Mouse (Mus musculus) heart, postnatal 14 days (tissue): ENCODE measurements around the gene Vmn1r205. TPM values are rescaled to one million over a fixed set of nuclear protein-coding genes. Genes with fewer than 3 reads are reported as not detected.
"Not testable (repeated sequence)": the region's sequence is repeated elsewhere in the genome, so short reads cannot be mapped to it uniquely, and the experiment has no call there.

Experiments used
- DNase-seq, 2 experiments: peaks; one replicate each; pipeline ENCODE4 v3.0.0; 2021 to 2022
- intact Hi-C: fragments of 180-260 bp; cut with DNase I; formaldehyde crosslinking; loops from one replicate; pipeline ENCODE4 v1.15.1; 2025
- long read RNA-seq, 2 experiments: library from polyadenylated mRNA; stranded (forward); transcript quantifications; one replicate each; pipeline ENCODE4 v2.0.0; 2021
- total RNA-seq, 2 experiments: library from RNA; stranded (reverse); gene quantifications; 2 replicates each; pipeline ENCODE4 v1.2.3; 2021

Vmn1r205 gene
- not detected for total RNA-seq
- long read RNA-seq, experiment 1, result 0 reads
- long read RNA-seq, experiment 2, result 0 reads

- DNase-seq, result no peak
- intact Hi-C loops, result no loop called here
These were observed at the start of gene Vmn1r205 for GRCm38 (mm10) chr13:22592900-22593299. TSS of gene Vmn1r205 (minus strand) at chr13:22593000.

DNA sequence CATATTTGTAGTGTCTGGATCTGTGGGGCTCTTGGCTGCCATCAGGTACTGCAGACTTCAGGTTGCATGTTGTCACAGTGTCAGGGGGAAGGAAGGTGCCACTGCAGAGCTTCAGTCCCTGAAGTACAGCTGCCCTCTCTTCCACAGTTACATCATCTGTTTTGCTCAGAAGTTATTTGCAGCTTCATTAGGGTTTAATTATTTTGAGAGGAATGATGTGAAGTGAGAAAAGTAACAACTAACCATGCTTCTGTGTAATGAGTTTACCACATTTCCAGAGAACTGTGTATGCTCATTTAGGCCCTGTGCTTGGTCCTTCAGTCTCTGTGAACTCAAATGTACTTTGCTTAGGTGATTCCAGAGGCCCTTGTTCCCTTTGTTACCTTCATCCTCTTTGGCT lies 31.4 kb upstream of the Vmn1r205 start, which contains the start of gene Vmn1r206:
Gene Vmn1r206, minus strand, starts transcription at position 101 of the 400 bp plus-strand sequence.
- intact Hi-C loops, result not testable (repeated sequence)

DNA sequence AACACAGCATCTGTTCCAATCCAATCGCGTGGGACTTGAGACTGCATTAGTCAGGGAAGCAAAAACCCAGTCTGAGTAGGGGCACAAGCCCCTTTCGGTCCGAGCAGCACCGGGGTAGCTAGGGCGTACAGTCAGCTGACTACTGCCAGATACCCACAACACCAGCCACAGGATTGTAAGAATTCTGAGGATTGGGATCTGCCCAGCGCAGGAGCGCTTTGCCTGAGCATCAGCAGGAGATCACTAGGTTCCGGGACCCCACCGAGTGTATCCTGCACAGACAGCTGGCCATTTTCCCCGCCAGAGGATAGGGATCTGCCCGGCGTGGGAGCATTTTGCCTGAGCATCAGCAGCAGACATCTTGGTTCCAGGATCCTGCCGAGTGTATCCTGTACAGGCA lies 9.5 kb downstream of the Vmn1r205 start:
- intact Hi-C loops, DNase-seq: not testable (repeated sequence)

More for the DNA sequence above, 31.4 kb upstream of the Vmn1r205 start, which contains the start of gene Vmn1r206:
- not testable (repeated sequence) for DNase-seq

DNA sequence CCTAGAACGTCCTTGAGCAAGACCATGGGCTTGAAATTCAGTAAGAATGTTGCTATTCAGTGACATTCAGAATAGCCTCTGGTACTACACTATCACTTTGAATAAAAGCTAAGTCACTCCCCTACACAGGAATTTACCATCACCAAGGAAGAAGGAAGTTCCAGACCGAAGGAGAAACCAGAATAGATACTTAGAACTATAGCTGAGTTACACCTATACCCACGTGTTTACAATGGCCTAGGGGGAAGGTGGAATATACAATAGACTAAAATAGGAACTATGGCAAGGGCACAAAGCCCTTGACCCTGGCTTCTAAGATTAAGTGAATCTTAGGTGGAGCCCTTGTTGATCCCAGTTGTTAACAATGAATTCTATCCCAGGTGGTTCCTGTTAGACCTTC lies 17.9 kb downstream of the Vmn1r205 start:
- DNase-seq, intact Hi-C loops: not testable (repeated sequence)

DNA sequence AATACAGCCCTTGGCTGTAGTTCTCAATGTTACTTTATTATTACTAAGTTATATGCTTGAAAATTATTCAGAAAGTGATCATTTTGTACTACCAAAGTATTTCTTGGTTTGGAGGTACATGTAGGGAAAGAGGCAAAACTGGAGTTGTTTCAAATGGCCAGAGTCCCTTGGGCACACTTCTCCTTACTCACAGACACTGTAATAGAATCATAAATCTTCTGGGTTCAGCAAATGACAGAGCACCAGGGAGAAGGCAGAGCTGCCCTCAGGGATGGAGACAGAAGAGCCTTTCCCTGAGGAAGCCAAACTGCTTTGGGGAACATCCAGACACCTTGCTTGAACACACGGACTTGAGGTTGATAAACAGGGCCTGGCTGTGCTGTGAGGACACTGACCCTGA lies 39.9 kb downstream of the Vmn1r205 start, which contains the start of gene Vmn1r204:
Gene Vmn1r204, plus strand, starts transcription at position 301 of the 400 bp plus-strand sequence.
- intact Hi-C loops, DNase-seq: not testable (repeated sequence)

Other genes with a start within 250 kb of the Vmn1r205 start
- not detected for gene Vmn1r198, start 242.6 kb downstream of the Vmn1r205 start, total RNA-seq
- gene Vmn1r199, start 213.2 kb downstream of the Vmn1r205 start, total RNA-seq, result not detected
- not detected for gene Vmn1r200, start 202.6 kb downstream of the Vmn1r205 start, total RNA-seq
- gene Vmn1r201, start 121.1 kb downstream of the Vmn1r205 start, total RNA-seq, result not detected
- gene Vmn1r202, start 87.6 kb downstream of the Vmn1r205 start, total RNA-seq, result under 1 TPM in 1 of 2 experiments, not detected in 1; 0.05 TPM
- not detected for gene Vmn1r203, start 74.9 kb downstream of the Vmn1r205 start, total RNA-seq
- gene Vmn1r204, start 39.8 kb downstream of the Vmn1r205 start, total RNA-seq, result not detected
- gene Vmn1r206, start 31.3 kb upstream of the Vmn1r205 start, total RNA-seq, result not detected
- gene Vmn1r207-ps, start 136.6 kb upstream of the Vmn1r205 start, total RNA-seq, result not detected
- not detected for gene Vmn1r208, start 184.4 kb upstream of the Vmn1r205 start, total RNA-seq
- gene Vmn1r209, start 216.7 kb upstream of the Vmn1r205 start, total RNA-seq, result not detected
- gene Vmn1r210, start 238.3 kb upstream of the Vmn1r205 start, total RNA-seq, result not detected